In the genomic region with DNA sequence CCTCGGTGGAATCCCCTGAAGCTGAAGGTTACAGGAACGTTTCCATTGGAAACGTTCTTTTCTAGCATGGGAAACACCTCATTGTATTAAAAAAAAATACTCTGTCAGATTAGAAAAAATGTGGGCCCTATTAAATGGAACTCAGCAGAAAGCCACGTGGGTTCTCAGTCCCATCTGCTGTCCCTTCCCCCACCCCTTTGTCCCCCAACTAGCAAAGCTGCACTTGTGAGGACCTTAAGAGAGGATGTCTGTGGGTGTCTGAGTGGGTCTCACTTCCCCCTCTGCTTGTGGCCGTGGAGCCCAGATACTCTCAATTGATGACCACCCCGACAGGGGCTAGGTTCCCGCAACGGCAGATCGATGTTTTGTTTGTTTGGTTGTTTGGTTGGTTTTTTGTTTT, we compare ENCODE assay signal across 30 mouse cellular contexts.
"Had no signal": no experiment of that assay in that cellular context is flagged by ENCODE, and none has a peak within 500 bp of the region (broad histone marks: within the 10 kb centered on the region; RNA-seq: fewer than 3 reads in every experiment).

No protein-coding gene starts in this region.

- DNase-seq: heart, postnatal 10 days; heart, postnatal 14 days; heart, postnatal 36 days; heart, postnatal 4 days; kidney, adult 11 months; kidney, adult 18-20 months; kidney, adult 2 months; kidney, adult 8-10 months; kidney, adult 9 months; kidney, postnatal 10 days; kidney, postnatal 14 days; kidney, postnatal 25 days; kidney, postnatal 36 days; kidney, postnatal 4 days; layer of hippocampus, adult 9-11 months; layer of hippocampus, postnatal 36 days had no signal

- H3K4me3 ChIP-seq: heart, embryonic 10.5 days; heart, embryonic 12.5 days; heart, embryonic 13.5 days; heart, embryonic 15.5 days; hindbrain, embryonic 10.5 days; hindbrain, embryonic 12.5 days; hindbrain, embryonic 13.5 days; hindbrain, embryonic 15.5 days; intestine, embryonic 15.5 days; kidney, embryonic 15.5 days; left cerebral cortex, adult 2 months had no signal

- H3K27ac ChIP-seq: heart, embryonic 10.5 days; heart, embryonic 13.5 days; heart, embryonic 15.5 days; hindbrain, embryonic 10.5 days; hindbrain, embryonic 12.5 days; hindbrain, embryonic 13.5 days; hindbrain, embryonic 14.5 days; hindbrain, embryonic 15.5 days; hindbrain, postnatal 0 days; intestine, embryonic 15.5 days; kidney, embryonic 15.5 days; kidney, postnatal 0 days; left cerebral cortex, adult 2 months had no signal
